11 mouse cellular contexts compared by ENCODE assay signal in the genomic region with DNA sequence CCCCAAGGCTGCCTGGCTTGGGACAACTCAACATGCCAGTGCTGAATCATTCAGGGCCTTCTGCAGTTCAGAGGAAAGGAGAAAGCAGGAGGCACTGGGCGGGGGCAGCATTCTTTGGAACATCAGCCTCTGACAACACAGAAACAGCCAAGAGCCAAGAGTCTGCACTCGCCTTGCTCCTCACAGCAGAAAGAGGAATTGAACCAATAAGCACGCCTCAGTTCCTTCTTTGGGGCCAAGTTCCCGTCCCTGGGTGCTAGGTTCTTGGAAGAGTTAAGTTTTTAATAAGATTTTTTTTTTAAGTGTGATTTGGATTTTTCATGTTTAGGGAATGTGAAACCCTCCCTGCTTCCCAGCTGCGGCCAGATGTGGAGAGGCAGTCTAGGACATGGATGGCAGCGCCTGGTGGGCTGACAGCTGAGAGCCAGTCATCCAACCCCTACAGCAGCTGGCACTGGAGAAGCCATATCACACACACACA. TPM values are rescaled to one million over a fixed set of nuclear protein-coding genes. Genes with fewer than 3 reads are reported as not detected.
DNase-seq lines count a peak whose midpoint lies in the region; ATAC-seq and TF ChIP-seq lines count a peak whose summit lies in the region.
"Had no signal": no experiment of that assay in that cellular context is flagged by ENCODE, and none has a peak within 500 bp of the region (broad histone marks: within the 10 kb centered on the region; RNA-seq: fewer than 3 reads in every experiment).

No protein-coding gene starts in this region.

- no peak for ATAC-seq in neural tube, embryonic 15.5 days (ENCODE audit: low FRiP score)
- peak; percentile 48; the same call in 1 of the 2 replicates for ATAC-seq in liver, postnatal 0 days
- peak; percentile 35; the same call in 1 of the 2 replicates for ATAC-seq in stomach, embryonic 16.5 days (ENCODE audit: insufficient read depth, low FRiP score)
- ATAC-seq: Patski had no signal

- TF ChIP-seq CTCF in liver, postnatal 0 days (IDR thresholded peaks at IDR 0.05; ENCODE audit: low read depth), result no peak

- 84% methylated on average over 6 of the region's 6 CpGs for whole genome bisulfite sequencing in neural tube, embryonic 15.5 days
- WGBS in liver, postnatal 0 days (ENCODE audit: insufficient replicate concordance), result 66% methylated on average over 6 of the region's 6 CpGs
- 53% methylated on average over 6 of the region's 6 CpGs for WGBS in stomach, embryonic 16.5 days

- no peak overlapping the region for H3K9ac ChIP-seq in neural tube, embryonic 15.5 days (replicated peaks)
- no peak overlapping the region for H3K9ac ChIP-seq in liver, postnatal 0 days (replicated peaks)
- no peak overlapping the region for H3K9ac ChIP-seq in stomach, embryonic 16.5 days (ENCODE audit: low read length)

- no peak overlapping the region for H3K4me3 ChIP-seq in neural tube, embryonic 15.5 days (replicated peaks)
- H3K4me3 ChIP-seq in liver, postnatal 0 days (ENCODE audit: low read depth, low read length), result no peak overlapping the region
- no peak overlapping the region for H3K4me3 ChIP-seq in stomach, embryonic 16.5 days (replicated peaks; ENCODE audit: low read length)

- no peaks in the 10 kb centered on the region for H3K4me1 ChIP-seq in neural tube, embryonic 15.5 days
- peaks cover 18% of the 10 kb centered on the region for H3K4me1 ChIP-seq in liver, postnatal 0 days (ENCODE audit: insufficient read depth)
- peaks cover 8% of the 10 kb centered on the region for H3K4me1 ChIP-seq in stomach, embryonic 16.5 days (ENCODE audit: control insufficient read depth, insufficient read depth, low read length)

- peak overlapping the region; percentile 9; the same call in 1 of the 2 replicates for H3K27ac ChIP-seq in neural tube, embryonic 15.5 days (replicated peaks)
- peak overlapping the region; percentile 67; the same call in 1 of the 2 replicates for H3K27ac ChIP-seq in liver, postnatal 0 days (ENCODE audit: low read depth)
- peak overlapping the region; percentile 84 for H3K27ac ChIP-seq in stomach, embryonic 16.5 days (ENCODE audit: low read length)

- DNase-seq in neural tube, embryonic 10.5 days (ENCODE audit: extremely low spot score, low spot score), result no peak
- peak; percentile 79 for DNase-seq in gastrocnemius, postnatal 25 days
- DNase-seq in liver, postnatal 0 days, result no peak
- DNase-seq in left cerebral cortex, postnatal 25 days (ENCODE audit: low spot score in 2 of 2), result no peak
- DNase-seq in left cerebral cortex, postnatal 4 days, result no peak
- DNase-seq in testis, postnatal 14 days (ENCODE audit: low spot score), result no peak
- DNase-seq: thymus, adult 2 months had no signal

- no peak overlapping the region for H3K4me2 ChIP-seq in neural tube, embryonic 15.5 days
- no peak overlapping the region for H3K4me2 ChIP-seq in liver, postnatal 0 days (ENCODE audit: low read depth, low read length)
- H3K4me2 ChIP-seq in stomach, embryonic 16.5 days (ENCODE audit: low read depth, low read length), result no peak overlapping the region

- TF ChIP-seq EP300 in liver, postnatal 0 days (IDR thresholded peaks at IDR 0.05; ENCODE audit: low read depth), result no peak

- H3K36me3 ChIP-seq in neural tube, embryonic 15.5 days, result no peaks in the 10 kb centered on the region
- H3K36me3 ChIP-seq in liver, postnatal 0 days (replicated peaks; ENCODE audit: insufficient read depth, low read length), result peaks cover 73% of the 10 kb centered on the region
- peaks cover 7% of the 10 kb centered on the region for H3K36me3 ChIP-seq in stomach, embryonic 16.5 days (ENCODE audit: control insufficient read depth, insufficient read depth, low read length)

- H3K9me3 ChIP-seq in neural tube, embryonic 15.5 days (replicated peaks), result no peaks in the 10 kb centered on the region
- H3K9me3 ChIP-seq in liver, postnatal 0 days (ENCODE audit: low read length), result no peaks in the 10 kb centered on the region
- no peaks in the 10 kb centered on the region for H3K9me3 ChIP-seq in stomach, embryonic 16.5 days (replicated peaks; ENCODE audit: control insufficient read depth, low read length)

- H3K27me3 ChIP-seq in neural tube, embryonic 15.5 days (replicated peaks), result no peaks in the 10 kb centered on the region
- H3K27me3 ChIP-seq in liver, postnatal 0 days (ENCODE audit: insufficient read depth, low read length), result no peaks in the 10 kb centered on the region
- no peaks in the 10 kb centered on the region for H3K27me3 ChIP-seq in stomach, embryonic 16.5 days (ENCODE audit: control insufficient read depth, insufficient read depth, low read length)
- H3K27me3 ChIP-seq: Patski had no signal

- intact Hi-C loops in left cerebral cortex, postnatal 25 days (cut with DNase I), result no loop called here
- intact Hi-C loops in left cerebral cortex, postnatal 4 days (cut with DNase I), result no loop called here

RNA-seq across cellular contexts. Expression of a gene that starts 10.3 kb away (rescaled TPM):
- polyA plus RNA-seq in neural tube, embryonic 15.5 days (2015; fragmentation: Nextera tagmentation; extraction: Ambion mirVana), result 5.0 and 7.7 TPM in 2 replicates
- total RNA-seq in gastrocnemius, postnatal 25 days (2021), result 1 to 10 TPM; 4.7 to 6.3 TPM
- polyA plus RNA-seq in liver, postnatal 0 days (2015; fragmentation: Nextera tagmentation; extraction: Ambion mirVana), result 14.3 and 14.5 TPM in 2 replicates
- polyA plus RNA-seq in stomach, embryonic 16.5 days (2015; fragmentation: Nextera tagmentation; extraction: Ambion mirVana), result 21.4 and 23.0 TPM in 2 replicates
- total RNA-seq in left cerebral cortex, postnatal 25 days (2021), result 10 to 100 TPM; 13.3 to 17.0 TPM
- total RNA-seq in left cerebral cortex, postnatal 4 days (2021), result 1 to 10 TPM; 6.1 to 7.0 TPM

RNA-seq across cellular contexts. Expression of a gene that starts 17.4 kb away (rescaled TPM):
- polyA plus RNA-seq in neural tube, embryonic 15.5 days (2015; fragmentation: Nextera tagmentation; extraction: Ambion mirVana), result 2.7 and 4.7 TPM in 2 replicates
- total RNA-seq in gastrocnemius, postnatal 25 days (2021), result not detected
- polyA plus RNA-seq in liver, postnatal 0 days (2015; fragmentation: Nextera tagmentation; extraction: Ambion mirVana), result 3.2 and 3.5 TPM in 2 replicates
- 12.2 and 12.7 TPM in 2 replicates for polyA plus RNA-seq in stomach, embryonic 16.5 days (2015; fragmentation: Nextera tagmentation; extraction: Ambion mirVana)
- under 1 TPM; 0.27 to 0.46 TPM for total RNA-seq in left cerebral cortex, postnatal 25 days (2021)
- 1 to 10 TPM; 1.7 to 1.9 TPM for total RNA-seq in left cerebral cortex, postnatal 4 days (2021)

RNA-seq across cellular contexts. Expression of a gene that starts 49.5 kb away (rescaled TPM):
- polyA plus RNA-seq in neural tube, embryonic 15.5 days (2015; fragmentation: Nextera tagmentation; extraction: Ambion mirVana), result 0.87 and 1.2 TPM in 2 replicates
- not detected for total RNA-seq in gastrocnemius, postnatal 25 days (2021)
- not detected in 2 replicates for polyA plus RNA-seq in liver, postnatal 0 days (2015; fragmentation: Nextera tagmentation; extraction: Ambion mirVana)
- 0.19 and 0.65 TPM in 2 replicates for polyA plus RNA-seq in stomach, embryonic 16.5 days (2015; fragmentation: Nextera tagmentation; extraction: Ambion mirVana)
- total RNA-seq in left cerebral cortex, postnatal 25 days (2021), result 1 to 10 TPM; 2.8 to 3.7 TPM
- 1 to 10 TPM; 1.3 to 2.1 TPM for total RNA-seq in left cerebral cortex, postnatal 4 days (2021)
- polyA plus RNA-seq: embryonic facial prominence, embryonic 11.5 days; Patski had no signal

RNA-seq across cellular contexts. Expression of a gene that starts 59.9 kb away (rescaled TPM):
- 3.1 and 4.9 TPM in 2 replicates for polyA plus RNA-seq in neural tube, embryonic 15.5 days (2015; fragmentation: Nextera tagmentation; extraction: Ambion mirVana)
- 1 to 10 TPM; 1.4 to 2.8 TPM for total RNA-seq in gastrocnemius, postnatal 25 days (2021)
- polyA plus RNA-seq in liver, postnatal 0 days (2015; fragmentation: Nextera tagmentation; extraction: Ambion mirVana), result 23.5 and 26.1 TPM in 2 replicates
- polyA plus RNA-seq in stomach, embryonic 16.5 days (2015; fragmentation: Nextera tagmentation; extraction: Ambion mirVana), result 20.4 and 22.9 TPM in 2 replicates
- 1 to 10 TPM; 2.2 to 3.2 TPM for total RNA-seq in left cerebral cortex, postnatal 25 days (2021)
- total RNA-seq in left cerebral cortex, postnatal 4 days (2021), result 1 to 10 TPM; 1.8 to 2.4 TPM

Comparison
In these comparisons a context has a peak if more than half of its experiments do, and no peak if none do; other contexts are left out.
1. H3K27ac ChIP-seq: peak in every context shown above with its lines; median percentile 84 in stomach, embryonic 16.5 days; 67 in liver, postnatal 0 days; 9 in neural tube, embryonic 15.5 days.